Mouse (Mus musculus) heart, embryonic 12.5 days (tissue): ENCODE measurements around the gene Adgrd1. TPM values are rescaled to one million over a fixed set of nuclear protein-coding genes. Genes with fewer than 3 reads are reported as not detected.

Experiments
- ATAC-seq: fragments of 200-750 bp; cut with Nextera tagmentation; 2 replicates; pipeline ENCODE4 v1.8.0; 2017; ENCODE audit warnings: moderate TSS enrichment, moderate library complexity; ENCODE audit not compliant: insufficient number of reproducible peaks, low FRiP score
- H3K27ac ChIP-seq: fragments of 300-500 bp; sonication (generic); 2 replicates; pipeline ENCODE4 v1.5.1; 2016; ENCODE audit warnings: mild to moderate bottlenecking, moderate library complexity; ENCODE audit not compliant: poor library complexity, severe bottlenecking
- H3K27me3 ChIP-seq: fragments of 300-500 bp; sonication (generic); replicated peaks from 2 replicates; pipeline ENCODE4 v1.6.1; 2016; ENCODE audit warnings: mild to moderate bottlenecking, moderate library complexity
- H3K36me3 ChIP-seq: fragments of 300-500 bp; sonication (generic); 2 replicates; pipeline ENCODE4 v1.6.1; 2016; ENCODE audit warnings: mild to moderate bottlenecking, moderate library complexity
- H3K4me1 ChIP-seq: fragments of 300-500 bp; sonication (generic); replicated peaks from 2 replicates; pipeline ENCODE4 v1.6.1; 2016; ENCODE audit warnings: mild to moderate bottlenecking
- H3K4me2 ChIP-seq: fragments of 300-500 bp; sonication (generic); 2 replicates; pipeline ENCODE4 v1.6.1; 2016; ENCODE audit warnings: mild to moderate bottlenecking, moderate library complexity
- H3K4me3 ChIP-seq: fragments of 300-500 bp; sonication (generic); 2 replicates; pipeline ENCODE4 v1.5.1; 2016; ENCODE audit warnings: mild to moderate bottlenecking
- H3K9ac ChIP-seq: fragments of 300-500 bp; sonication (generic); 2 replicates; pipeline ENCODE4 v1.6.1; 2016; ENCODE audit warnings: mild to moderate bottlenecking, moderate library complexity
- H3K9me3 ChIP-seq: fragments of 300-500 bp; sonication (generic); replicated peaks from 2 replicates; pipeline ENCODE4 v1.6.1; 2016; ENCODE audit warnings: mild to moderate bottlenecking, moderate library complexity
- WGBS: fragments of 180-500 bp; shearing (Covaris S2); methylation state at CpG from one replicate; pipeline ENCODE4 v1.1.7; 2016; 5-methylcytosine and 5-hydroxymethylcytosine counted together
- polyA plus RNA-seq: library from polyadenylated mRNA; unstranded; fragments of >200 nt; fragmentation: Nextera tagmentation; extraction: Ambion mirVana; gene quantifications from 2 replicates; pipeline ENCODE4 v1.2.1, GENCODE M21; 2016

Gene Adgrd1
- polyA plus RNA-seq, 1 experiment from 2014 or later, result 0.31 TPM

- peaks cover 48% of the 10 kb centered on the region for H3K27me3 ChIP-seq
- 78% methylated on average over 6 of the region's 6 CpGs for WGBS
Observed at GRCm38 (mm10) chr5:129179356-129179755, 82.8 kb downstream of the Adgrd1 start.

GRCm38 (mm10) chr5:129179995-129180714 is 83.6 kb downstream of the Adgrd1 start:
- Histone ChIP-seq H3K4me1 (0 out of 2 replicates have a peak, but pooled peaks cover 10% of the 10 kb centered on the region), H3K4me2 (no peak overlapping the region), H3K9me3 (no peaks in the 10 kb centered on the region), H3K27me3 (peaks cover 52% of the 10 kb centered on the region), H3K36me3 (no peaks in the 10 kb centered on the region), H3K4me3 (no peak overlapping the region), H3K27ac (no peak overlapping the region), H3K9ac (no peak overlapping the region)
- ATAC-seq, result no peak
- WGBS, result 79% methylated on average over 17 of the region's 17 CpGs

More at GRCm38 (mm10) chr5:129179356-129179755, 82.8 kb downstream of the Adgrd1 start:
- Histone ChIP-seq H3K36me3 (no peaks in the 10 kb centered on the region), H3K4me1 (0 out of 2 replicates have a peak, but pooled peaks cover 10% of the 10 kb centered on the region), H3K4me3 (no peak overlapping the region), H3K9ac (no peak overlapping the region), H3K4me2 (no peak overlapping the region), H3K27ac (no peak overlapping the region), H3K9me3 (no peaks in the 10 kb centered on the region)
- no peak for ATAC-seq

GRCm38 (mm10) chr5:129180715-129181228 is 84.2 kb downstream of the Adgrd1 start:
- Histone ChIP-seq H3K9ac (no peak overlapping the region), H3K27ac (no peak overlapping the region), H3K4me2 (no peak overlapping the region), H3K9me3 (no peaks in the 10 kb centered on the region), H3K4me3 (no peak overlapping the region), H3K36me3 (no peaks in the 10 kb centered on the region), H3K27me3 (peaks cover 52% of the 10 kb centered on the region), H3K4me1 (0 out of 2 replicates have a peak, but pooled peaks cover 10% of the 10 kb centered on the region)
- no peak for ATAC-seq
- WGBS, result 65% methylated on average over 13 of the region's 13 CpGs

- no peak for ATAC-seq
- Histone ChIP-seq H3K27me3 (peaks cover 47% of the 10 kb centered on the region), H3K4me2 (no peak overlapping the region), H3K9me3 (no peaks in the 10 kb centered on the region), H3K4me1 (0 out of 2 replicates have a peak, but pooled peaks cover 10% of the 10 kb centered on the region), H3K27ac (no peak overlapping the region), H3K4me3 (no peak overlapping the region), H3K9ac (no peak overlapping the region), H3K36me3 (no peaks in the 10 kb centered on the region)
- 54% methylated on average over 5 of the region's 5 CpGs for WGBS
Observed at GRCm38 (mm10) chr5:129181450-129181849, 84.9 kb downstream of the Adgrd1 start.

GRCm38 (mm10) chr5:129182554-129182953 is 86.0 kb downstream of the Adgrd1 start:
- 0 out of 2 replicates have a peak, but pooled peaks cover 10% of the 10 kb centered on the region for H3K4me1 ChIP-seq
- no peak for ATAC-seq

GRCm38 (mm10) chr5:129186260-129186659 is 89.7 kb downstream of the Adgrd1 start:
- 6% methylated on average over 2 of the region's 2 CpGs for WGBS

More at GRCm38 (mm10) chr5:129182554-129182953, 86.0 kb downstream of the Adgrd1 start:
- H3K9ac ChIP-seq, result no peak overlapping the region
- no peak overlapping the region for H3K4me2 ChIP-seq
- no peaks in the 10 kb centered on the region for H3K36me3 ChIP-seq
- no peaks in the 10 kb centered on the region for H3K9me3 ChIP-seq
- peaks cover 46% of the 10 kb centered on the region for H3K27me3 ChIP-seq
- WGBS, result 48% methylated on average over 8 of the region's 8 CpGs
- H3K4me3 ChIP-seq, result no peak overlapping the region
- H3K27ac ChIP-seq, result no peak overlapping the region

GRCm38 (mm10) chr5:129186926-129187325 is 90.4 kb downstream of the Adgrd1 start:
- H3K9me3 ChIP-seq, result no peaks in the 10 kb centered on the region
- no peak overlapping the region for H3K9ac ChIP-seq
- ATAC-seq, result no peak
- H3K4me2 ChIP-seq, result no peak overlapping the region
- H3K36me3 ChIP-seq, result no peaks in the 10 kb centered on the region
- H3K27ac ChIP-seq, result no peak overlapping the region
- H3K4me3 ChIP-seq, result no peak overlapping the region
- no peaks in the 10 kb centered on the region for H3K4me1 ChIP-seq
- peaks cover 22% of the 10 kb centered on the region for H3K27me3 ChIP-seq
- WGBS, result 76% methylated on average over 7 of the region's 7 CpGs

More at GRCm38 (mm10) chr5:129186260-129186659, 89.7 kb downstream of the Adgrd1 start:
- Histone ChIP-seq H3K4me2 (no peak overlapping the region), H3K27me3 (peaks cover 28% of the 10 kb centered on the region), H3K27ac (no peak overlapping the region), H3K4me1 (0 out of 2 replicates have a peak, but pooled peaks cover under 1% of the 10 kb centered on the region), H3K9me3 (no peaks in the 10 kb centered on the region), H3K4me3 (no peak overlapping the region), H3K36me3 (no peaks in the 10 kb centered on the region), H3K9ac (no peak overlapping the region)
- ATAC-seq, result no peak

- H3K36me3 ChIP-seq, result no peaks in the 10 kb centered on the region
- no peaks in the 10 kb centered on the region for H3K9me3 ChIP-seq
- 84% methylated on average over 6 of the region's 6 CpGs for WGBS
- no peak overlapping the region for H3K4me2 ChIP-seq
- no peak overlapping the region for H3K9ac ChIP-seq
- H3K4me3 ChIP-seq, result no peak overlapping the region
- ATAC-seq, result no peak
- 0 out of 2 replicates have a peak, but pooled peaks cover 11% of the 10 kb centered on the region for H3K27me3 ChIP-seq
- H3K4me1 ChIP-seq, result no peaks in the 10 kb centered on the region
- no peak overlapping the region for H3K27ac ChIP-seq
Observed at GRCm38 (mm10) chr5:129189071-129189470, 92.5 kb downstream of the Adgrd1 start.

GRCm38 (mm10) chr5:129190077-129190476 is 93.5 kb downstream of the Adgrd1 start:
- no peak overlapping the region for H3K27ac ChIP-seq
- H3K36me3 ChIP-seq, result no peaks in the 10 kb centered on the region
- no peak overlapping the region for H3K4me2 ChIP-seq
- WGBS, result 70% methylated on average over 7 of the region's 7 CpGs
- no peaks in the 10 kb centered on the region for H3K9me3 ChIP-seq
- ATAC-seq, result no peak
- H3K9ac ChIP-seq, result no peak overlapping the region
- H3K4me3 ChIP-seq, result no peak overlapping the region
- 0 out of 2 replicates have a peak, but pooled peaks cover 5% of the 10 kb centered on the region for H3K27me3 ChIP-seq
- no peaks in the 10 kb centered on the region for H3K4me1 ChIP-seq

- no peak for ATAC-seq
- peaks cover 6% of the 10 kb centered on the region; the same call in 1 of the 2 replicates for H3K4me1 ChIP-seq
- H3K27me3 ChIP-seq, result 0 out of 2 replicates have a peak, but pooled peaks cover 7% of the 10 kb centered on the region
- no peak overlapping the region for H3K4me2 ChIP-seq
- H3K4me3 ChIP-seq, result no peak overlapping the region
- H3K9me3 ChIP-seq, result no peaks in the 10 kb centered on the region
- no peak overlapping the region for H3K9ac ChIP-seq
- no peak overlapping the region for H3K27ac ChIP-seq
- H3K36me3 ChIP-seq, result no peaks in the 10 kb centered on the region
- WGBS, result 56% methylated on average over 9 of the region's 9 CpGs
Observed at GRCm38 (mm10) chr5:129196501-129196900, 100.0 kb downstream of the Adgrd1 start.

GRCm38 (mm10) chr5:129196971-129197519 is 100.5 kb downstream of the Adgrd1 start:
- no peak overlapping the region for H3K27ac ChIP-seq
- no peaks in the 10 kb centered on the region for H3K9me3 ChIP-seq
- no peak overlapping the region for H3K9ac ChIP-seq
- ATAC-seq, result no peak
- WGBS, result 77% methylated on average over 9 of the region's 9 CpGs
- no peak overlapping the region for H3K4me2 ChIP-seq
- no peaks in the 10 kb centered on the region for H3K36me3 ChIP-seq
- 0 out of 2 replicates have a peak, but pooled peaks cover 7% of the 10 kb centered on the region for H3K27me3 ChIP-seq
- peaks cover 6% of the 10 kb centered on the region; the same call in 1 of the 2 replicates for H3K4me1 ChIP-seq
- no peak overlapping the region for H3K4me3 ChIP-seq
